Mouse (Mus musculus): ENCODE measurements around the gene Ctdspl.
A peak's percentile ranks its signal among the peaks of the same experiment; 100 is the strongest.

Ctdspl gene

GRCm38 (mm10) chr9:119060701-119061100 lies 134.4 kb downstream of the Ctdspl start:
- no peak for DNase-seq (ENCODE audit: low read depth, low spot score)

DNA sequence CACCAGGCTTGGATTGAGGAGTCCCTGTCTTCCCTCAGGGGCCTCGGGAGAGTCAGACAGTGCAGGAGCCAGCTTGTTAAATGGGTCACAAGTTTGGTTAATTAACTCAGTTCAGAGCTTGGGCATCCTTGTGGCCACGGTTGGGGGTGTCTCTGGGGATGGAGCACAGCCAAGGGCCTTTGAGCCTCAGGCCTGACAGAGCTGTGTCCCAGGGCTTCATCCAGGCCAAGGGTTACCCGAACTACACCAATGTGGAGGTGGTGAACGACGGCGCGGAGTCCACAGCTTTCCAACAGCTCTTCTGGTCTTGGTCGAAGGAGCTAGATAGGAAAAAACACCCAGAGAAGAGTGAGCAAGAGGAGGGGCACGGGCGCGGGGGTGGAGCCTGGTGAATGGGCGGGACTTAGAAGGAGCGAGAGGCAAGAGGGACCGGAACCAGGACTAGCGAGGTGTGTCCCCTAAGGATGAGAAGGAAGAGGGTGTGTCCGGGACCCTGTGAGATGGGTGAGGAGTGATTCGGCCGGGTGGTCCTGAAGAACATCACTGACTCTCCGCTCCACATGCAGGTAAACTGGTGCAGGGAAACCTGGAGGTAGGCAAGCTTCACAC lies 136.9 kb downstream of the Ctdspl start:
- DNase-seq (ENCODE audit: low read depth, low spot score), result no peak

DNA sequence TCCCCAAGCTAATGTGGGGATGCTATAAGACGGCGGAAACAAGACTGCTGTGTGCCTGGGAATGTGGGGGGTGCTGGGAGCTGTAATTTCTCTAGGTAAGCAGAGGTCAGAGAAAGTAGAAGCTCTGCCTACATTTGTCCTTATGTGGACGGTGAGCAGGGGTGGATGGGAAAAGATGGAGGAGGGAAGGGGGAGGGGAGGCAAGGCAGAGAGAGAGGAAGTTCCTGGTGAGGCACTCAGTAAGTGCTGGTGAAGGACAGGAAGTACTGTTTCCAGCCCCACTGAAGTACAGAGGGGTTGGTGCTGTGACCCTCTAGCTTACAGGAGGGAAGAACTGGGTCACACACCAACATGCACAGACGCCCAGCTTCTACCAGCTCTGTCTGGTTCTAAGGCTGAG lies 138.0 kb downstream of the Ctdspl start:
- no peak for DNase-seq (ENCODE audit: low read depth, low spot score)

- DNase-seq (ENCODE audit: low read depth, low spot score), result no peak
Observed at GRCm38 (mm10) chr9:119067601-119068000, 141.3 kb downstream of the Ctdspl start.

DNA sequence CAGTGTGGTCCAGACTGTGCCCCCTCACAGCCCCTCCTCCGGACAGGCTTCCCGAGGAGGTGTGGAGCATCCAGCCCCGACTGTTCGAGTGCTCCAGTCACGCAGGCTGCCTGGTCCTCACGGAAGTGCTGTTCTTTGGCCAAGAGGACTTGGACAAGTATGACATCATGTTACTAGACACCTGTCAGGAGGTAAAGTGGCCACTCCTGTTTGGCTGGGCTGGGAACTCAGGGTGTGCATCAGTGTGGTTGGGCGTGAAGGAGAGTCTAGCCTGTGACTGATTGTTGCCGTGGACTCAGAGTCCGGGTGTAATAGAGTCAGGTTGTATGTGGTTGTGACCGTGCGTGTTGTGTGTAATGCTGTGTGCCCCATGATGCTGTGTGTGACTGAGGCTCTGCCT lies 142.0 kb downstream of the Ctdspl start:
- DNase-seq (ENCODE audit: low read depth, low spot score), result no peak

- no peak for DNase-seq (ENCODE audit: low read depth, low spot score)
Observed at GRCm38 (mm10) chr9:119070173-119070825, 144.0 kb downstream of the Ctdspl start.

- no peak for DNase-seq (ENCODE audit: low read depth, low spot score)
Observed at GRCm38 (mm10) chr9:119071786-119072185, 145.5 kb downstream of the Ctdspl start.

- DNase-seq (ENCODE audit: low read depth, low spot score), result no peak
Observed at GRCm38 (mm10) chr9:119073184-119073895, 147.1 kb downstream of the Ctdspl start.

- no peak for DNase-seq (ENCODE audit: low read depth, low spot score)
Observed at GRCm38 (mm10) chr9:119075685-119076084, 149.4 kb downstream of the Ctdspl start.

- DNase-seq (ENCODE audit: low read depth, low spot score), result no peak
Observed at GRCm38 (mm10) chr9:119080040-119080675, 153.9 kb downstream of the Ctdspl start.

GRCm38 (mm10) chr9:119082039-119082438 lies 155.8 kb downstream of the Ctdspl start:
- no peak for DNase-seq (ENCODE audit: low read depth, low spot score)

DNA sequence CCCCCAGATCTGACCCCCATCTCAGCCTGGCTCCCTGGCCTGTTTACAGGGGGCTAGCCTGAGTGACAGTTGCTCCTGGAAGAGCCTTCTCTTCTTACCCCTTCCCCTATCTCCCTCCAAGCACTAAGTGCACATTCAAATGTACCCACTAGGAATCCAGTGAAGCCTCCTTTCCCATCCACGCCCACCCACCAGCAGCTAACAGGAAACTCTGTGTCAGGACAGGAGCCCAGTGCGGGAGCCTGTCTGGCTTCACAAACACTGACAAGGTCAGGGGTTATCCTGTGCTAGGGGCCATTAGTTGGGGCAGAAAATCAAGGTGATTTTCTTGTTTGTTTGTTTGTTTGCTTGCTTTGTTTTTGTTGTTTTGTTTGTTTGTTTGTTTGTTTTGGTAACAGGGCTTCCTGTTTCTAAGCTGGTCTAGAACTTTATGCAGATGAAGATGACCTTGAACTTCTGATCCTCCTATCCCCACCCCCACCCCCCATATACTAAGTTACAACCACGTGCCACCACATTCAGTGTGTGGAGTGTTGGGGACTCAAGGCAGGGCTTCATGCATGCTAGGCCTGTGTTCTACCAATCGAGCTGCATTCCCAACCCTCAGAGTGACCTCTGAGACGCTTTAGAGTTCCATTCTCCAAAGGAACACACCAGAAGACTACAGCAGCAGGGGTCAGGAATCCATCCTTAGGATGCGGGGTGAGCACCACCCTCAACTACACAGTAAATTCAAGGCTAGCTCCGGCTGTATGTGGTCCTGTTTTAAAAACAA lies 156.6 kb downstream of the Ctdspl start:
- no peak for DNase-seq (ENCODE audit: low read depth, low spot score)

- DNase-seq (ENCODE audit: low read depth, low spot score), result no peak
Observed at GRCm38 (mm10) chr9:119083966-119084365, 157.7 kb downstream of the Ctdspl start.

DNA sequence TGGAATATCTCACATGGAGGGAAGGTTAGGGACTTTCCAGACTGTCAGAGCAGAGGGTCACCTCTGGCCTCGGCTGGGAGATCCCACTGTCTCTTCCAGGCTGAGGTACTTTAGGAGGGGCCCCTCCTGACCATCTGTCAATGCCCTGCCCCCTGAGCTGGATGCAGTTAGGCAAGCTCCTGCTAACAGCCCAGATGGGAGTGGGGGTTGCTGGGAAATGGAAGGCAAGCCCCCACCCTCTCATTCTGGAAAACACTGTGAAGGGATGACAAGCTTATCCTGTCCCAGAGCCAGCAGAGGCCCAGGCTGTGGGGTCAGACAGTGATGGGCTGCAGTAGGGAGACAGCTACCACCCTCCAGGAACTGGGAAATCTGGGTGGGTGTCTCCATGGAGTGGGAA lies 160.2 kb downstream of the Ctdspl start:
- DNase-seq (ENCODE audit: low read depth, low spot score), result no peak

GRCm38 (mm10) chr9:119087309-119087708 lies 161.1 kb downstream of the Ctdspl start:
- DNase-seq (ENCODE audit: low read depth, low spot score), result no peak

DNA sequence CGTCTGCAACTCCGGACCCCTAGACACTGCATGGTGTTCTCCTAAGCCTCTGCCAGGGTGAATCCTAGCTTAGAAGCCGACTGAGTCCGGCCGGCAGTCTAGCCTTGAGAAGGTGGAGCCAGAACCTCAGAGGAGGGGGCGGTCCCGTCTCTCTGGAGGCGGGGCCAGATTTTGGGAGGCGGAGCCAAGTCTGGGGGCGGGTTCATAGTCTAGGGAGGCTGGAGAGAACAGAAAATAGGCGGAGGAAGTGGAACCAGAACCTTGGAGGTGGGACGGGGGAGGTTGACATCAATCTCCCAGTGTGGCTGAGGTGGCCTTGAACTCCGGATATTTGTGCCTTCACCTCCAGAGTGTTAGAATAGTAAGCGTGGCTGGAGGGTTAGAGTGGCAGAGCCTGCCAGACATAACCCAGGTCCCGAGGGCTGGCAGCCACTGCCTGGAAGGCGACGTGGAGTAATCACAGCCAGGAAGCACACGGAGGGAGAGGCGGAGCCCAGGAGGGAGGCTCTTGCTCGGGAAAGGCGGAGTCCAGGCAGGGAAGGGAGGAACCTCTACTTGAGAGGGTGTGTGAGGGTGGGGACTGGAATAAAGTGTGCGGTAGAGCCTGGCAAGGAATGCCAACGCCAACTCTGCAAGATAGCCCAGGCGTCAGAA lies 162.0 kb downstream of the Ctdspl start:
- DNase-seq (ENCODE audit: low read depth, low spot score), result peak; percentile 76

DNA sequence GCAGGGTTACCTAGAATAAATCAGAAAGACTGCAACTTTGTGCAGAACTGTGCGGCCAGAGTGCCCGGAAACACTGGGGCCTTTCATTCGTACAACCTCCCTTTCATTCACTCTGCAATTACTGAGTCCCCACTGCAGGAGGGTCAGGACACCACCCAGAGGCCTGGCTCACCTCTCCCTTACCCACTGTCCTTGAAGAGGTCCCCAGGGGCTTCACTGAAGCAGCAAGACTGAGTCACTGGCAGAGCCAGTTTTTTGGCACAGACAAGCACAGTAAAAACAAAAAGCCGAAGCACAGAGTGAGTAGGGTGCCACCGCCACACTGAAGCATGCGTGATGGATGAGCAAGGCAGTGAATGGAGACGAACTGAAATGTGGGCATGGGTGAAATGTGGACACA lies 163.2 kb downstream of the Ctdspl start:
- DNase-seq (ENCODE audit: low read depth, low spot score), result no peak

DNA sequence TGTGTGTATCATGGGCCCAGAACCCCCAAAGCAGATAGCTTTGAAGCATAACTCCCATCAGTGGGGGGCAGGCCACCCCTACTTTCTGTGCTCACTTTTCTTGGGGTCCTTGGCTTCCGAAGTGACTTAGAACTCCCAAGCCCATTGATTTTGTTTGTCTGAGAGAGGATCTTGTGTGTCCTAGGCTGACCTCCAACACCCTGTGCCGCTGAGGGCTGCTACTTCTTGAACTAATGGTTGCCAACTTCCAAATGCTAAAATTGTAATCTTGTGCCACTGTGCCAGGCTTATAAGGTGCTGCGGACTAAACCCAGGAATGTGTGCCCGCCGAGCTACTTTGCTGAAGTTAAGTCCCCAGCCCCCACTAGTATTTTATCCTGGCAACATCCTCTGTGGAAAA lies 164.2 kb downstream of the Ctdspl start:
- no peak for DNase-seq (ENCODE audit: low read depth, low spot score)

DNA sequence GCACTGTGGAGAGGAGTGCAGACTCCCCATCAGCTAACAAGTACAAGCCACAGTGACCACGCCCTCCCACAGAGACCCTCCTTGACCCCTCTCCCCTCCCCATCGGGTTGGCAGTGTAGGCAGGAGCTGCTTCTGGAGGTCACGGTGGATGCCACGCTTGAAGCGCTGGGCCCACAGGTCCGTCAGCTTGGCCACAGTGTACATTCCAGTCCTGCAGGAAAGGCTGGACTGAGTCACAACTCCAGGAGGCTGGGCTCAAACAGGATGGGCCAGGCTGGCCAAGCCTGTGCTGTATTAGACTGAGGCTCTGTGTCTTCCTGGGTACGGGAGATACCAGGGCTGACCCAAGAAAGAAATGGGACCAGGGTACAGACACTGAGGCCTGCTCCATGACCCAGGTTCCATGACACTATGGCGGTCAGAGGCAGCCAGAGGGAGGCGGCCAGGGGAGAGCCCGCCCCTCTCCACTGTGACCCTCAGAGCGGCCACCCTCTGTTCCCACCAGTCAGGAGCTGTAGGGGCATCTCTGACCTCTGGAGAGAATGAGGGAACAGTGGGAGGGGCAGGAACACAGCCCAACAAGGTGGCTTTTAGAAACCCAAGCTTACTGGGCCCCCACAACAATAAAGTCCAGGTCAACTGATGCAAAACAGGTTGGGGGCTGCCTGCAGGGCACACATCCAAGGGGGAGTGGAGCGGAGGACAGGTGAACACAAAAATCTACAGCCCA lies 165.5 kb downstream of the Ctdspl start:
- DNase-seq (ENCODE audit: low read depth, low spot score), result no peak

All from WW6 (cell line).